Mouse (Mus musculus): ENCODE measurements at regions not wholly inside any gene's neighbourhood (a gene's known extent, or its start where the extent isn't known, plus 50 kb on each side); places are given as distances from the start of the nearest gene placed in this dataset.

GRCm38 (mm10) chr5:52309317-52310060, 54.1 kb upstream of the Sod3 start:
- Histone ChIP-seq H3K9ac (no peak overlapping the region), H3K27ac (ENCODE audit: poor library complexity, severe bottlenecking) (no peak overlapping the region), H3K9me3 (replicated peaks) (peaks cover 3% of the 10 kb centered on the region; the same call in 1 of the 2 replicates), H3K27me3 (replicated peaks) (no peaks in the 10 kb centered on the region), H3K4me1 (replicated peaks) (no peaks in the 10 kb centered on the region), H3K4me2 (no peak overlapping the region), H3K36me3 (no peaks in the 10 kb centered on the region), H3K4me3 (no peak overlapping the region)
- ATAC-seq (ENCODE audit: insufficient number of reproducible peaks, low FRiP score): no peak
- WGBS: 73% methylated on average over 11 of the region's 11 CpGs

GRCm38 (mm10) chr5:52296303-52296702, 67.3 kb upstream of the Sod3 start:
- Histone ChIP-seq H3K27me3 (replicated peaks) (no peaks in the 10 kb centered on the region), H3K9ac (no peak overlapping the region), H3K9me3 (replicated peaks) (peaks cover 3% of the 10 kb centered on the region; the same call in 1 of the 2 replicates), H3K4me2 (no peak overlapping the region), H3K27ac (ENCODE audit: poor library complexity, severe bottlenecking) (no peak overlapping the region), H3K4me1 (replicated peaks) (peaks cover 14% of the 10 kb centered on the region), H3K36me3 (no peaks in the 10 kb centered on the region), H3K4me3 (no peak overlapping the region)
- WGBS: 90% methylated on average over 3 of the region's 3 CpGs
- ATAC-seq (ENCODE audit: insufficient number of reproducible peaks, low FRiP score): no peak

- Histone ChIP-seq H3K4me3 (no peak overlapping the region), H3K9me3 (replicated peaks) (peaks cover 3% of the 10 kb centered on the region; the same call in 1 of the 2 replicates), H3K4me1 (replicated peaks) (peaks cover 14% of the 10 kb centered on the region), H3K27ac (ENCODE audit: poor library complexity, severe bottlenecking) (peak overlapping the region; percentile 42), H3K4me2 (peak overlapping the region; percentile 47), H3K36me3 (no peaks in the 10 kb centered on the region), H3K9ac (no peak overlapping the region), H3K27me3 (replicated peaks) (no peaks in the 10 kb centered on the region)
- peak; percentile 39 for ATAC-seq (ENCODE audit: insufficient number of reproducible peaks, low FRiP score)
- WGBS: 19% methylated on average over 8 of the region's 8 CpGs
Measured at GRCm38 (mm10) chr5:52294466-52294865, 69.1 kb upstream of the Sod3 start.

- WGBS: 82% methylated on average over 1 of the region's 1 CpGs
- no peak overlapping the region for H3K4me2 ChIP-seq
- ATAC-seq (ENCODE audit: insufficient number of reproducible peaks, low FRiP score): no peak
Measured at GRCm38 (mm10) chr5:52288319-52288718, 75.3 kb upstream of the Sod3 start.

GRCm38 (mm10) chr5:52280871-52281270, 82.7 kb upstream of the Sod3 start:
- H3K4me1 ChIP-seq (replicated peaks): no peaks in the 10 kb centered on the region
- no peak overlapping the region for H3K9ac ChIP-seq
- H3K27ac ChIP-seq (ENCODE audit: poor library complexity, severe bottlenecking): no peak overlapping the region
- ATAC-seq (ENCODE audit: insufficient number of reproducible peaks, low FRiP score): no peak
- H3K27me3 ChIP-seq (replicated peaks): no peaks in the 10 kb centered on the region
- WGBS: 84% methylated on average over 2 of the region's 2 CpGs
- no peaks in the 10 kb centered on the region for H3K9me3 ChIP-seq (replicated peaks)
- H3K4me3 ChIP-seq: no peak overlapping the region
- H3K4me2 ChIP-seq: no peak overlapping the region
- H3K36me3 ChIP-seq: no peaks in the 10 kb centered on the region

More at GRCm38 (mm10) chr5:52288319-52288718, 75.3 kb upstream of the Sod3 start:
- H3K36me3 ChIP-seq: no peaks in the 10 kb centered on the region
- H3K4me1 ChIP-seq (replicated peaks): no peaks in the 10 kb centered on the region
- H3K9ac ChIP-seq: no peak overlapping the region
- H3K4me3 ChIP-seq: no peak overlapping the region
- H3K27ac ChIP-seq (ENCODE audit: poor library complexity, severe bottlenecking): no peak overlapping the region
- peaks cover 3% of the 10 kb centered on the region for H3K9me3 ChIP-seq (replicated peaks)
- no peaks in the 10 kb centered on the region for H3K27me3 ChIP-seq (replicated peaks)

GRCm38 (mm10) chr5:52278111-52278510, 85.5 kb upstream of the Sod3 start:
- Histone ChIP-seq H3K9me3 (replicated peaks) (no peaks in the 10 kb centered on the region), H3K27ac (ENCODE audit: poor library complexity, severe bottlenecking) (no peak overlapping the region), H3K4me2 (no peak overlapping the region), H3K4me3 (no peak overlapping the region), H3K9ac (no peak overlapping the region), H3K36me3 (no peaks in the 10 kb centered on the region), H3K4me1 (replicated peaks) (no peaks in the 10 kb centered on the region), H3K27me3 (replicated peaks) (no peaks in the 10 kb centered on the region)
- ATAC-seq (ENCODE audit: insufficient number of reproducible peaks, low FRiP score): no peak
- WGBS: 74% methylated on average over 5 of the region's 5 CpGs

- H3K9ac ChIP-seq: no peak overlapping the region
- H3K27ac ChIP-seq (ENCODE audit: poor library complexity, severe bottlenecking): no peak overlapping the region
- WGBS: 81% methylated on average over 11 of the region's 11 CpGs
- no peaks in the 10 kb centered on the region for H3K36me3 ChIP-seq
- H3K27me3 ChIP-seq (replicated peaks): no peaks in the 10 kb centered on the region
- ATAC-seq (ENCODE audit: insufficient number of reproducible peaks, low FRiP score): no peak
- no peak overlapping the region for H3K4me2 ChIP-seq
- H3K9me3 ChIP-seq (replicated peaks): peaks cover 9% of the 10 kb centered on the region; the same call in 1 of the 2 replicates
- no peak overlapping the region for H3K4me3 ChIP-seq
- H3K4me1 ChIP-seq (replicated peaks): no peaks in the 10 kb centered on the region
Measured at GRCm38 (mm10) chr5:52263214-52263613, 72.9 kb upstream of the Dhx15 start.

- H3K27ac ChIP-seq (ENCODE audit: poor library complexity, severe bottlenecking): no peak overlapping the region
- H3K9me3 ChIP-seq (replicated peaks): no peaks in the 10 kb centered on the region; the same call in 1 of the 2 replicates
- H3K4me3 ChIP-seq: no peak overlapping the region
- no peak overlapping the region for H3K9ac ChIP-seq
- WGBS: 78% methylated on average over 2 of the region's 2 CpGs
- H3K4me1 ChIP-seq (replicated peaks): no peaks in the 10 kb centered on the region
- H3K36me3 ChIP-seq: no peaks in the 10 kb centered on the region
- H3K27me3 ChIP-seq (replicated peaks): no peaks in the 10 kb centered on the region
- no peak for ATAC-seq (ENCODE audit: insufficient number of reproducible peaks, low FRiP score)
- no peak overlapping the region for H3K4me2 ChIP-seq
Measured at GRCm38 (mm10) chr5:52258075-52258474, 67.8 kb upstream of the Dhx15 start.

- Histone ChIP-seq H3K4me1 (replicated peaks) (no peaks in the 10 kb centered on the region), H3K4me2 (peak overlapping the region; percentile 23), H3K27me3 (replicated peaks) (no peaks in the 10 kb centered on the region), H3K4me3 (no peak overlapping the region), H3K9ac (no peak overlapping the region), H3K36me3 (no peaks in the 10 kb centered on the region), H3K27ac (ENCODE audit: poor library complexity, severe bottlenecking) (no peak overlapping the region), H3K9me3 (replicated peaks) (no peaks in the 10 kb centered on the region)
- WGBS: 59% methylated on average over 14 of the region's 14 CpGs
- ATAC-seq (ENCODE audit: insufficient number of reproducible peaks, low FRiP score): no peak
Measured at GRCm38 (mm10) chr5:52254602-52255071, 64.3 kb upstream of the Dhx15 start.

GRCm38 (mm10) chr5:52249804-52250203, 59.5 kb upstream of the Dhx15 start:
- Histone ChIP-seq H3K4me3 (no peak overlapping the region), H3K27ac (ENCODE audit: poor library complexity, severe bottlenecking) (no peak overlapping the region), H3K36me3 (no peaks in the 10 kb centered on the region), H3K9ac (no peak overlapping the region), H3K27me3 (replicated peaks) (no peaks in the 10 kb centered on the region), H3K9me3 (replicated peaks) (no peaks in the 10 kb centered on the region), H3K4me2 (no peak overlapping the region), H3K4me1 (replicated peaks) (no peaks in the 10 kb centered on the region)
- 75% methylated on average over 7 of the region's 7 CpGs for WGBS
- no peak for ATAC-seq (ENCODE audit: insufficient number of reproducible peaks, low FRiP score)

GRCm38 (mm10) chr5:52243931-52244330, 53.6 kb upstream of the Dhx15 start:
- Histone ChIP-seq H3K36me3 (no peaks in the 10 kb centered on the region), H3K4me2 (no peak overlapping the region), H3K27me3 (replicated peaks) (no peaks in the 10 kb centered on the region), H3K4me1 (replicated peaks) (no peaks in the 10 kb centered on the region), H3K4me3 (no peak overlapping the region), H3K9me3 (replicated peaks) (no peaks in the 10 kb centered on the region), H3K27ac (ENCODE audit: poor library complexity, severe bottlenecking) (no peak overlapping the region), H3K9ac (no peak overlapping the region)
- ATAC-seq (ENCODE audit: insufficient number of reproducible peaks, low FRiP score): no peak
- WGBS: 58% methylated on average over 4 of the region's 4 CpGs

- no peaks in the 10 kb centered on the region for H3K9me3 ChIP-seq (replicated peaks)
- no peak overlapping the region for H3K9ac ChIP-seq
- H3K36me3 ChIP-seq: no peaks in the 10 kb centered on the region
- H3K4me1 ChIP-seq (replicated peaks): peaks cover 11% of the 10 kb centered on the region
- H3K4me3 ChIP-seq: no peak overlapping the region
- no peak overlapping the region for H3K4me2 ChIP-seq
- no peaks in the 10 kb centered on the region for H3K27me3 ChIP-seq (replicated peaks)
- no peak overlapping the region for H3K27ac ChIP-seq (ENCODE audit: poor library complexity, severe bottlenecking)
- no peak for ATAC-seq (ENCODE audit: insufficient number of reproducible peaks, low FRiP score)
- WGBS: 77% methylated on average over 2 of the region's 2 CpGs
Measured at GRCm38 (mm10) chr5:52242414-52242813, 52.1 kb upstream of the Dhx15 start.
